Mouse (Mus musculus): ENCODE data around the gene Phykpl.

DNA sequence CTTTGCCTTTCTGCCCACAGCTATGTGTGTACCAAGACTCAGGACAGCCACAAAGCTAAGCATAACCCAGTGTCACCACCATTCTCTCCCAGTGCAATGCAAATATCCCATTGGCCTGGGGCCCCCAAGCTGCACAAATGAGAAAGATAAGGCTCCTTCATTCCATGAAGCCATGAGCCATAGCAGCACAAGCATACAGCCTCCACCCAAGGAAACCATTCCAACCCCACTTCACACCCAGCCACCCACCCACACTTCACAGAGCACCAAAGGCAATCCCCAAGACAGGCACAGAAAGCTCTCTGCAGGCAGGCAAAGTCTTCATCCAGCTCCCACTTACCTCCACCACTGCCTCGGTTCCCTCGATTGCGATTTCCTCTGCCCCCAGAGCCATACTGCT lies 17.7 kb downstream of the Phykpl start:
- TF ChIP-seq CTCF (IDR thresholded peaks at IDR 0.05; ENCODE audit: low read depth) (no peak), EP300 (optimal IDR thresholded peaks at IDR 0.05) (no peak)

All from stomach, postnatal 0 days (tissue).